Mouse (Mus musculus) ovary, adult 10 weeks (tissue): Measurements from ENCODE around the gene Gm3512. TPM values are rescaled to one million over a fixed set of nuclear protein-coding genes. Genes with fewer than 3 reads are reported as not detected.

ENCODE experiments used
- polyA plus RNA-seq: library from polyadenylated mRNA; stranded (reverse); fragments of 350-450 nt; fragmentation: Illumina TruSeq; extraction: RNeasy Lipid Tissue Mini Kit (QIAGEN cat#74804); gene quantifications from one replicate; pipeline ENCODE4 v1.2.3, GENCODE M21; 2014

Gene Gm3512
- 1.00 TPM for polyA plus RNA-seq

DNA sequence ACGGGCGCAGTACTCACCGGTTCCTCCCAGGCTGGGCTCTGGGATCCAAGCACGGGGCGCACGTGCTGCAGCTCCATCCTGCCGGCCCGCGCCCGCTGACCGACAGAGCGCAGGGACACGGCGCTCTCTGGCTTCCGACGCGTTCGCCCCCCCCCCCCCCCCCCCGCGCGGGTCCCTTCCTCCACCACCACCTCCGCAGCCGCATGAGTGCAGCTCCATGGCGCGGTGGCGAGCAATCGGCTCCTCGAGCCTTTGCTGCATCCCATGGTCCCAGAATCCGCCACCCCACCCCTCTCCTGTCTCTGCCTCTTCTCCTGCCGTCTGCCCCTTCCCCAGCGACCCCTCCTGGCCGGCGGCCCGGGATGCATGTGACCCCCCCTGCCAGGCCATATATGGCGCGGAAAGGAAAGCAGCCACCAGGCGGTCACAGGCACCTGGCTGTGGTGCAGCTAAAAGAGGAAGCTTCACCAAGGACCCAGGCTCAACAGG is at the start of gene Gm3512:
Gm3512 (minus strand) TSS at position 51 of the 489 bp plus-strand sequence.

DNA sequence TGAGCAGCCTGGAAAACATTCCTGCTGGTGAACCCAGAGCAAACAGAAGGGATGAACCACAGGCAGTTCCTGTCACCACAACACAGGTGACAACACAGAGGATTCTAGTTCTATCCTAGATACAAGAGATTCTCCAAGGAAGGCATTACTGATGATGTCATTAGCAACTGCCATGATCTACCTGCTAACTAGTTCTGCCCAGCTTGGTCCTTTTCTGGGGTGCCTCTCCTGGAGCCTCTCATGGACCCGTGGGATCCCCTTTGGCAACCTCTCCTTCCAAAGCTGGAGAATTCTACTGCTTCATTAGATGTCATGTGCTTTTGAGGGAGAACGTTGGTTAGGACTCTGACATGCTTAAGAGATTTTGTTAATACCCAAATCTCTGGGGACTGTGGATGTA is 20.1 kb upstream of the Gm3512 start, which contains the start of gene Gm16434:
Gm16434 (minus strand) TSS at position 101 of the 400 bp plus-strand sequence.

DNA sequence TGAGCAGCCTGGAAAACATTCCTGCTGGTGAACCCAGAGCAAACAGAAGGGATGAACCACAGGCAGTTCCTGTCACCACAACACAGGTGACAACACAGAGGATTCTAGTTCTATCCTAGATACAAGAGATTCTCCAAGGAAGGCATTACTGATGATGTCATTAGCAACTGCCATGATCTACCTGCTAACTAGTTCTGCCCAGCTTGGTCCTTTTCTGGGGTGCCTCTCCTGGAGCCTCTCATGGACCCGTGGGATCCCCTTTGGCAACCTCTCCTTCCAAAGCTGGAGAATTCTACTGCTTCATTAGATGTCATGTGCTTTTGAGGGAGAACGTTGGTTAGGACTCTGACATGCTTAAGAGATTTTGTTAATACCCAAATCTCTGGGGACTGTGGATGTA is 49.0 kb downstream of the Gm3512 start, which contains the start of gene Gm6676:
Gm6676 (minus strand) TSS at position 101 of the 400 bp plus-strand sequence.

Other genes with a start within 250 kb of the Gm3512 start
- gene Gm6356, start 200.7 kb downstream of the Gm3512 start, polyA plus RNA-seq: not detected
- not detected for gene Gm10406, start 147.1 kb downstream of the Gm3512 start, polyA plus RNA-seq
- not detected for gene Gm3685, start 129.6 kb downstream of the Gm3512 start, polyA plus RNA-seq
- not detected for gene Gm3696, start 73.9 kb downstream of the Gm3512 start, polyA plus RNA-seq
- gene Gm6676, start 49.1 kb downstream of the Gm3512 start, polyA plus RNA-seq: not detected
- not detected for gene Gm16434, start 20.0 kb upstream of the Gm3512 start, polyA plus RNA-seq
- gene Gm3727, start 90.2 kb upstream of the Gm3512 start, polyA plus RNA-seq: not detected
- gene Gm3739, start 140.5 kb upstream of the Gm3512 start, polyA plus RNA-seq: 0.31 TPM
- not detected for gene Gm5797, start 157.9 kb upstream of the Gm3512 start, polyA plus RNA-seq
- gene Gm8374, start 190.6 kb upstream of the Gm3512 start, polyA plus RNA-seq: not detected